Mouse (Mus musculus) thymus, adult 2 months (tissue): ENCODE measurements around the gene Gm12216. TPM values are rescaled to one million over a fixed set of nuclear protein-coding genes. Genes with fewer than 3 reads are reported as not detected.
"Not testable (repeated sequence)": the region's sequence is repeated elsewhere in the genome, so short reads cannot be mapped to it uniquely, and the experiment has no call there.

Experiments used
- DNase-seq: peaks from one replicate; pipeline ENCODE4 v3.0.0; 2021
- H3K27ac ChIP-seq: fragments of 200-500 bp; 2 replicates; pipeline ENCODE4 v1.5.1; 2012; ENCODE audit warnings: low read length, control low read depth; ENCODE audit not compliant: control insufficient read depth, insufficient read depth
- H3K27me3 ChIP-seq: fragments of 200-500 bp; 2 replicates; pipeline ENCODE4 v1.6.1; 2012; ENCODE audit warnings: mild to moderate bottlenecking, low read length, moderate library complexity, mixed read lengths; ENCODE audit not compliant: control insufficient read depth, insufficient read depth
- H3K36me3 ChIP-seq: fragments of 200-500 bp; 2 replicates; pipeline ENCODE4 v1.6.1; 2012; ENCODE audit warnings: mild to moderate bottlenecking, low read length, moderate library complexity; ENCODE audit not compliant: control insufficient read depth, insufficient read depth
- H3K4me1 ChIP-seq: fragments of 200-500 bp; replicated peaks from 2 replicates; pipeline ENCODE4 v1.6.1; 2012; ENCODE audit warnings: low read length; ENCODE audit not compliant: control insufficient read depth, insufficient read depth
- H3K4me3 ChIP-seq: fragments of 200-500 bp; 2 replicates; pipeline ENCODE4 v1.5.1; 2012; ENCODE audit warnings: mild to moderate bottlenecking, low read length, control low read depth, moderate library complexity; ENCODE audit not compliant: control insufficient read depth, insufficient read depth
- CTCF ChIP-seq: fragments of 200-500 bp; IDR thresholded peaks from 2 replicates; pipeline ENCODE4 v1.5.1; 2012; ENCODE audit warnings: mild to moderate bottlenecking, control low read depth, low read length, moderate library complexity, borderline replicate concordance; ENCODE audit not compliant: control insufficient read depth, poor library complexity, insufficient read depth; ENCODE audit errors: extremely low read depth
- POLR2A ChIP-seq: fragments of 200-500 bp; IDR thresholded peaks from 2 replicates; pipeline ENCODE4 v1.6.1; 2012; ENCODE audit warnings: mild to moderate bottlenecking, low read length, control low read depth, moderate library complexity; ENCODE audit not compliant: control insufficient read depth, poor library complexity, insufficient read depth; ENCODE audit errors: extremely low read depth
- WGBS: fragments of 180-500 bp; shearing (Covaris S2); methylation state at CpG from one replicate; pipeline ENCODE4 v1.1.7; 2018; 5-methylcytosine and 5-hydroxymethylcytosine counted together
- polyA plus RNA-seq: library from polyadenylated mRNA; depleted of rRNA; stranded (reverse); fragments of >200 nt; gene quantifications from 2 replicates; pipeline ENCODE4 v1.2.3, GENCODE M21; 2012

Gm12216 gene
- polyA plus RNA-seq, 1 experiment, result 11.1 TPM

- H3K27me3 ChIP-seq, result no peaks in the 10 kb centered on the region
- 89% methylated on average over 4 of the region's 4 CpGs for WGBS
- DNase-seq, result peak; percentile 52
- no peak overlapping the region for H3K27ac ChIP-seq
- no peaks in the 10 kb centered on the region; the same call in 1 of the 2 replicates for H3K36me3 ChIP-seq
- no peak overlapping the region for H3K4me3 ChIP-seq
- TF ChIP-seq CTCF, result peak; percentile 51; the same call in 1 of the 2 replicates
- no peak for TF ChIP-seq POLR2A
- H3K4me1 ChIP-seq, result no peaks in the 10 kb centered on the region
Measured at GRCm38 (mm10) chr11:53874706-53875105, 15.7 kb upstream of the Gm12216 start.

DNA sequence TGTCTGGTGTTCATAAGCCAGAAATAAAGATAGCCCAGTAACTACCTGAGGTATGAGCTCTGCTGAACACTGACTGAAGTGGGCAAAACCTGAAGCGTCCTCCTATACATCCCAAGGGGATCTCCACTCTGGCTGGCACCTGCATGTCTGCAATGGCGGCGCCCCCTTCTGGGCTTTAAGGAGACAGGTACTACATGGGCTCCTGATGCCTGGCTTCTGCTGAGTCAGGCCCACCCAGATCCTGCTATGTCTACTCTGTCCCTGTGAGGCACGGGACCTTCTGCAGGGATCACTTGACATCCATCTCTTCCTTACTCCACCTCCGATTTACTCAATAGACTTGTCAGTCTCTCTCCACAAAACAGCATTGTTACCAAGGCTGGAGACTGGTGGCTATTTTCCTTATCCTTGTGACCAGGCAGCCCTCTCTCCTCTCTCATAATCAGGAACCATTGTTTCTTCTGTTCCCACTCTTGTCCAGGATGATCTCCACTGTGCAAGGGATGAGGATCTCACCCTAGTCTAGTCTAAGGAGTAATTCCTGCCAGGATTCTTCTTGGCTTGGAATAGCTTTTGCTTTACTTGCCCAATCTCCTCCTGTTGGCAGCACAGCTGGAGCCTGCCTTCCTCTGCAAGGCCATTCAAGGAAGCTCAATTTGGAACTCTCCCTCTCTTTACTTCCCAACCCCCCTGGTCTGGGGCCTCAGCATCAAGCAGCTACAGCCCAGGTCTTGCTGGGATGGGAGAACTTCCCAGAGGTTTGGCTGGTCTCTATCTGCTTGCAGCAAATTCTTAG, 15.1 kb upstream of the Gm12216 start:
- H3K4me1 ChIP-seq, H3K4me3 ChIP-seq, H3K27me3 ChIP-seq, H3K27ac ChIP-seq, H3K36me3 ChIP-seq, DNase-seq: not testable (repeated sequence)
- TF ChIP-seq CTCF, result 0 out of 2 replicates have a peak, but pooled peaks have one; percentile 24
- WGBS, result 91% methylated on average over 5 of the region's 5 CpGs

- WGBS, result 96% methylated on average over 2 of the region's 2 CpGs
- DNase-seq, result no peak
- no peak for TF ChIP-seq POLR2A
- TF ChIP-seq CTCF, result no peak
- H3K27ac ChIP-seq, result no peak overlapping the region
- no peaks in the 10 kb centered on the region for H3K27me3 ChIP-seq
- no peak overlapping the region for H3K4me3 ChIP-seq
- H3K4me1 ChIP-seq, result no peaks in the 10 kb centered on the region
- no peaks in the 10 kb centered on the region; the same call in 1 of the 2 replicates for H3K36me3 ChIP-seq
Measured at GRCm38 (mm10) chr11:53871786-53872507, 12.9 kb upstream of the Gm12216 start.

DNA sequence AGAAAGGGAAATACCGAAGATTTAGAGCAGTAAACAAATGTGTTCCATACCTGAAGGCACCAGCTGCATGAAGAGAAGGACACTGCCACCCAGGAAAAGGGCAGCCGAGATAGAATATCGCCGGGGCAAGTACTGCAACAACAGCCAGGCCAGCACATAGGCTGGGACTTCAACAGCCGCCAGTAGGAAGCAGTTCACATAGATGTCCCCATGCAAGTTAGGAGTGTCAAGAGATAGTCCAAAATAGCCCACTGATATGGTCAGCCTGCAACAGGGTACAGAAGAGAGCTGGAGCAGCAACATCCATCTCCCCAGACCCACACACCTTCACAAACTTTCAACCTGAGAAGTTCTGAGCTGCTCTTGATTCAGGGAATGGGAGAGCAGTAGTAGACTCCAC, 10.1 kb upstream of the Gm12216 start:
- Histone ChIP-seq H3K36me3 (no peaks in the 10 kb centered on the region; the same call in 1 of the 2 replicates), H3K27me3 (no peaks in the 10 kb centered on the region), H3K4me1 (no peaks in the 10 kb centered on the region), H3K27ac (no peak overlapping the region), H3K4me3 (no peak overlapping the region)
- DNase-seq, result no peak
- no peak for TF ChIP-seq POLR2A
- no peak for TF ChIP-seq CTCF
- WGBS, result 96% methylated on average over 5 of the region's 5 CpGs

- 65% methylated on average over 5 of the region's 5 CpGs for WGBS
- H3K4me3 ChIP-seq, H3K4me1 ChIP-seq, H3K27ac ChIP-seq, H3K36me3 ChIP-seq, H3K27me3 ChIP-seq, DNase-seq: not testable (repeated sequence)
Measured at GRCm38 (mm10) chr11:53868323-53868722, 9.3 kb upstream of the Gm12216 start.

DNA sequence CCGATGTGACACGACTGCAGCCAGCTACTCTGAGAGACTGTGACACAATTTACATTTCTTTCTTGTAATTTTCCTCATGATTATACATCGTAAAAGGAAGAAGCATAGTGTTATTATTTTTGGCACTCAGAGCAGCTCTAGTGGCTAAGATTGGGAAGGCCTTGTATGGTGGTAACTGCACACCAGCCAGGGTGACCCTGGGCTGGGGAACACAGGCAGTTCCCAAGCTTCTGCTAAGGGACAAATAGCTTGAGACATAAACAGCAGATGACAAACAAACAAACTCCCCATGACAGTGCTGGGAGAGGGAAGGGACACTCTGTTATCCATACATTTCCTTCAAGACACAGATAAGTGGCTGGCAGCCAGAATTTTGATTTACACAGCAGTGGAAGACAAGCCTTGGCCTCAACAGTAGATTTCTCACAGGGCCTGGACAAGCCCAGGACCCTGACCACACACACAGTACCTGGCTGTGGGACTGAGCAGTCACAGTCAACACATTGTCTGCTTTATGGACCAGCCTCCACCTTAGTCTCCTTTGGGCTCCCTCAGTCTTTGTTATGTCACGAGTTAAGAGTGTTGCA, 5.8 kb upstream of the Gm12216 start:
- H3K27me3 ChIP-seq, H3K4me1 ChIP-seq, H3K27ac ChIP-seq, DNase-seq, H3K4me3 ChIP-seq, H3K36me3 ChIP-seq: not testable (repeated sequence)
- 90% methylated on average over 3 of the region's 4 CpGs for WGBS

DNA sequence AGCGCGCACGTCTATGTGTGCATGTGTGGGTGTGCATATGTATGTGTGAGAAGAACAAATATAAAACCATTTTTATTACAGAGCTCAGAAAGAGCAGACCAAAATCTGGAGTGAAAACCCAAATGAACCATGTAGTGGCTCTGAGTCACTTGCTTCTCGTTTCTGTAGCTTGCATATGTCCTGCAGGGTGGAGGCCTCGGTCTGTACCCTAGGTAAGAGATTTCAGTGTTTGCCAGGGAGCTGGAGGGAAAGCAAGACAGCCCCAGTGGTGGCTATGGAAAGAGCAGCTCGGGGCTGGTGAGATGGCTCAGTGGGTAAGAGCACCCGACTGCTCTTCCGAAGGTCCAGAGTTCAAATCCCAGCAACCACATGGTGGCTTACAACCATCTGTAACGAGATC, 1.9 kb upstream of the Gm12216 start:
- H3K27me3 ChIP-seq, H3K36me3 ChIP-seq, DNase-seq, H3K4me3 ChIP-seq, H3K27ac ChIP-seq: not testable (repeated sequence)
- 93% methylated on average over 9 of the region's 9 CpGs for WGBS
- H3K4me1 ChIP-seq, result peaks cover 15% of the 10 kb centered on the region
